Mouse (Mus musculus) megakaryocyte, adult 5-6 weeks (primary cell): Measurements from ENCODE around the gene Zdhhc14. TPM values are rescaled to one million over a fixed set of nuclear protein-coding genes. Genes with fewer than 3 reads are reported as not detected.
"Not testable (repeated sequence)": the region's sequence is repeated elsewhere in the genome, so short reads cannot be mapped to it uniquely, and the experiment has no call there.

Experiments
- ATAC-seq: 2 replicates; pipeline ENCODE4 v1.8.0; 2016; ENCODE audit warnings: mild to moderate bottlenecking, inconsistent platforms; ENCODE audit not compliant: poor library complexity, severe bottlenecking
- total RNA-seq, 2 experiments: library from RNA; stranded (forward) in 1 of 2; stranded (reverse) in 1 of 2; fragments of 153-499, 151-499 nt in 1 of 2; fragments of 221-1000, 200-1000 nt in 1 of 2; gene quantifications; 2 replicates each; pipeline versions ENCODE4 v1.2.3 to v1.2.4; 2015 to 2017

The Zdhhc14 gene
- total RNA-seq, 2 experiments from 2014 or later, result 0.87 to 1.4 TPM

GRCm38 (mm10) chr17:5596490-5596889 lies 104.1 kb downstream of the Zdhhc14 start:
- no peak for ATAC-seq

GRCm38 (mm10) chr17:5598999-5599398 lies 106.6 kb downstream of the Zdhhc14 start:
- no peak for ATAC-seq

GRCm38 (mm10) chr17:5600505-5601027 lies 108.2 kb downstream of the Zdhhc14 start:
- ATAC-seq, result no peak

GRCm38 (mm10) chr17:5601953-5602352 lies 109.6 kb downstream of the Zdhhc14 start:
- peak; percentile 89 for ATAC-seq

GRCm38 (mm10) chr17:5606151-5606591 lies 113.8 kb downstream of the Zdhhc14 start:
- ATAC-seq, result no peak

DNA sequence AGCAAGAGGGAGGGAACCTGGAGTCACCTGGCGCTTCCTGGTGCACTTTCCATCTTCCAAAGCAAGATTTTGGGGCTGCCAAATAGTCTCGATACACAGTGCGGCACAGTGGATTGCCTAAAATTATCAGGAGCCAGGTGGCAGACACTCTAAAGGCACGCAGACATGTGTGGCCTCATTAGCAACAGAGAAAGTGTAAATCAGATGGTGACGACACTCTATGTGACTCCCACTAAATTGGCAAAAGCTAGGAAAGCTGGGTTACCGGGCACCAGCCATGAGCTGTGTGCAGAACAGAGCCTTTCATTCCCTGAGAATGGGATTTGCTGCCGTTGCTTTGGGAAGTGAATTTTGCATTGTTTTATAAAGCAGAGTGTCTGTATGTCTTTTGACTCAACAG lies 115.0 kb downstream of the Zdhhc14 start:
- no peak for ATAC-seq

- no peak for ATAC-seq
Observed at GRCm38 (mm10) chr17:5609875-5610552, 117.7 kb downstream of the Zdhhc14 start.

- no peak for ATAC-seq
Observed at GRCm38 (mm10) chr17:5612236-5612635, 119.9 kb downstream of the Zdhhc14 start.

DNA sequence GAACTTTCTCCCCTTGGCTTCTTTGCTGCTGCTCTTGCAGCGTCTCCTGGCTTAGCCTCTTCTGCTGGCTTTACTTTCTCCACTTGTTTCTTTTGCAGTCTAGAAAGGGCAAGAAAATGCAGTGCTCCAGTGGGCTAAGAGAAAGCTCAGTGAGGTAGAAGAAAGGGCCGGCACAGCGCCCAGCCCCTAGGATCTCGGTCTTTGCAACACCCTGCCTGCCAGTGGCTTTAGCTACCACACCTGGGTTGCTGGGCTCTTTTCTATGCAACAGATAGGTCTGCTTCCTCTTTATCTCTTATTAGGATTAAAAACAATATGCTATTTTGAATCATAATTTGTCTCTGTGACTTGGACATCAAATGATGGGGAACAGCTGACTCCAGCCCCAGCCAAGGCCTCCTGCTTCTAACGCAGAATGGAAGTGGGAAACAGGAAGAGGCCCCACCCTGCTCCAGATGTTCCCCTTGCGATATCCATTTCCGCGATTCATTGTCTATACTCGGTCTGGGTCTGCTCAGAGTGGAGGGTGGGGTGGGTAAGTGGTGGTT lies 122.5 kb downstream of the Zdhhc14 start:
- ATAC-seq, result peak; percentile 43

GRCm38 (mm10) chr17:5621626-5622591 lies 129.6 kb downstream of the Zdhhc14 start:
- ATAC-seq, result no peak

DNA sequence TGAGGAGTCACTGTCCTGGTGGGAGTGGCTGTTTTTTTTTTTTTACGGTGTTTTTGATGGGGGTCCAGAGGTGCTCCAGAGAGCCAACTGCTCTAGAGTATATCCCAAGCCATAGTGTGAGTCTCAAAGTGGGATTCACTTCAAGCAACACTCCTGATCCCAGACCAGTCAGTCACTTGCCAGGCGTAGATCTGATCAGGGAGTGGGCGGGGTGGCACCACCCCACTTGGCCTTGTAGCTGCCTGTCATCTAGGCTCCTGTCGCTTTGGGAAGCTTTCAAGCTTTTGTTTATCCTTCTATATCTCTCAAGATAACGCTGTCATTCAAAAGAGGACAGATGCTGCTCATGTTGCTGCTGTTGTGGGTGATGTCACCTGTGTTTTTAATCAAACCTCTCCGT lies 130.4 kb downstream of the Zdhhc14 start:
- ATAC-seq, result no peak

DNA sequence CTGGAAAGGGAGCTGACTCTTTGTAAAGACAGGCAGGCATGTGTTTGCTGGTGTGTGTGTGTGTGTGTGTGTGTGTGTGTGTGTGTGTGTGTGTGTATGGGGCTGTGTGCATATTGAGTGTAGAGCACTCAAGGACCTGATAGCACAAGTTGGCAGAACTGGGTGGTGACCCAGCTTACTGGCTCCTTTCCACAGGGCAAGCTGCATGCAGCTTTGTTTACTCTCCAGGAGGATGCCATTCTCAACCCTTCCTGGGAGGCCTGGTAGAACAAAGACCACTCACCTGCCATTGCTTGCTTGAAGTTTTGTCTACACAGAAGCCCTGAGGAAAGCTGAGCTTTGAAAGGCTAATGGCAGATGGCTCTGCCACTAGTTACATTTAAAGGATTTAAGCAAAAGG lies 130.8 kb downstream of the Zdhhc14 start:
- ATAC-seq, result no peak

- not testable (repeated sequence) for ATAC-seq
Observed at GRCm38 (mm10) chr17:5624815-5625214, 132.5 kb downstream of the Zdhhc14 start.

GRCm38 (mm10) chr17:5626402-5626801 lies 134.0 kb downstream of the Zdhhc14 start:
- peak; percentile 80 for ATAC-seq

DNA sequence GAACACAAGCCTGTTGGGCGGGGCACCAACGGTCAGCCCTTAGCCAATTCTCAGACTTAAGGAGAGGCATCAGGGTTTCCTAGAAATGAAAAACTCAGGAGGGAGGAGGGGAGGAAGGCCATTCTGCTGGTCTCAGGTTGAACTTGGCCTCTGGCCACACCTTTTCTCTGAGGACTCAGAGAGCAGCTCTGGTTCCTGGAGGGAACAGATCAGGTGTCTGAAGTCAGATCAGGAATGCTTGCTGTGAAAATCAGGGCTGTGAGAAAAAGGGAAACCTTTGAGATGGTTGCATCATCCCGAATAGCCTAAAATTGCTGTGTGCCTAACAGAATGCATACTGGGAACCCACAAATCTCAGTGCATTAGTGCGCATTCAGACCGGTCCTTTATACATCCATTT lies 135.3 kb downstream of the Zdhhc14 start:
- no peak for ATAC-seq

GRCm38 (mm10) chr17:5629651-5630050 lies 137.3 kb downstream of the Zdhhc14 start:
- ATAC-seq, result no peak

- no peak for ATAC-seq
Observed at GRCm38 (mm10) chr17:5635254-5635653, 142.9 kb downstream of the Zdhhc14 start.

DNA sequence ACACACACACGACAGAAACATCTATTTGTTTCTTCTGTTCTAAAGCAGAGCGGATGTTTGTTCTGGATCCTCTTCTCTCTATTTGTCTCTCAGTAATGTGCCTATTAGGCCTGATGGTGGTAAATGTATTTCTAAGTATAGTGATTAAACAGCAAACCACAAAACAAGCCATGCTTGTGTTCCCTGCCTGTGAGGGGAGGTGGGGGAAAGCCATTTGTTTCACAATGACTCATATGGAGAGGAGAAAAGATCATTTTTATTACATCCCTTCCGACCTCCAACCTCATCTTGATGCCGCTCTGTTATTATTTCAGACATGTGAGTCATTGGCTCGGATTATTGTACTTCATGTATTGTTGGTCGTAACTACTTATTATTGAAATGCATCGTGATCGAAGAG lies 149.1 kb downstream of the Zdhhc14 start:
- no peak for ATAC-seq

- ATAC-seq, result no peak
Observed at GRCm38 (mm10) chr17:5642918-5643721, 150.8 kb downstream of the Zdhhc14 start.

GRCm38 (mm10) chr17:5650124-5650523 lies 157.8 kb downstream of the Zdhhc14 start:
- ATAC-seq, result no peak
